Mouse (Mus musculus) C2C12 (cell line): ENCODE data around the gene Il1rl1. TPM values are rescaled to one million over a fixed set of nuclear protein-coding genes. Genes with fewer than 3 reads are reported as not detected.
A peak's percentile ranks its signal among the peaks of the same experiment; 100 is the strongest.

Source experiments
- H3K27me3 ChIP-seq: one replicate; pipeline ENCODE4 v1.6.1; 2011; ENCODE audit not compliant: control insufficient read depth, insufficient read depth, insufficient read length
- H3K36me3 ChIP-seq: one replicate; pipeline ENCODE4 v1.6.1; 2011; ENCODE audit not compliant: control insufficient read depth, insufficient read depth
- H3K4me3 ChIP-seq: one replicate; pipeline ENCODE4 v1.5.1; 2011; ENCODE audit warnings: mild to moderate bottlenecking, control low read depth; ENCODE audit not compliant: poor library complexity, insufficient read depth, severe bottlenecking
- H3K79me2 ChIP-seq: one replicate; pipeline ENCODE4 v1.6.1; 2011; ENCODE audit not compliant: control insufficient read depth, insufficient read depth
- H3K79me3 ChIP-seq: one replicate; pipeline ENCODE4 v1.6.1; 2011; ENCODE audit warnings: low read depth, control low read depth
- H3ac ChIP-seq: one replicate; pipeline ENCODE3; 2011; ENCODE audit warnings: low read depth; ENCODE audit not compliant: control insufficient read depth, insufficient read length
- CEBPB ChIP-seq: IDR thresholded peaks from one replicate; pipeline ENCODE4 v1.6.1; 2011; ENCODE audit warnings: low read depth, mild to moderate bottlenecking, control low read depth, moderate library complexity
- CTCF ChIP-seq: IDR thresholded peaks from one replicate; pipeline ENCODE4 v1.5.1; 2011; ENCODE audit not compliant: control insufficient read depth, insufficient read depth, insufficient read length
- FOSL1 ChIP-seq: IDR thresholded peaks from one replicate; pipeline ENCODE4 v1.8.0; 2011; ENCODE audit warnings: mild to moderate bottlenecking, low read length; ENCODE audit not compliant: poor library complexity, insufficient read depth, severe bottlenecking
- MAX ChIP-seq: IDR thresholded peaks from one replicate; pipeline ENCODE4 v1.6.1; 2011; ENCODE audit warnings: mild to moderate bottlenecking, control low read depth
- MYOD1 ChIP-seq: IDR thresholded peaks from one replicate; pipeline ENCODE4 v1.6.1; 2011; ENCODE audit warnings: low read depth; ENCODE audit not compliant: control insufficient read depth, insufficient read length
- MYOG ChIP-seq: IDR thresholded peaks from one replicate; pipeline ENCODE4 v1.6.1; 2011; ENCODE audit not compliant: control insufficient read depth, insufficient read length; ENCODE audit errors: extremely low read depth
- USF1 ChIP-seq: IDR thresholded peaks from one replicate; pipeline ENCODE4 v1.6.1; 2011; ENCODE audit warnings: low read depth, mild to moderate bottlenecking, control low read depth, moderate library complexity
- polyA plus RNA-seq: library from polyadenylated mRNA; unstranded; fragments of >200 nt; fragmentation: generic; extraction: Trizol; gene quantifications from one replicate; pipeline ENCODE4 v1.2.1, GENCODE M21; 2012; ENCODE audit warnings: missing spikeins

Gene Il1rl1
- polyA plus RNA-seq, 1 experiment, result 0.13 TPM

GRCm38 (mm10) chr1:40444800-40445199 is 15.4 kb downstream of the Il1rl1 start:
- no peak overlapping the region for H3K4me3 ChIP-seq
- H3ac ChIP-seq, result peak overlapping the region; percentile 41
- H3K79me2 ChIP-seq, result no peaks in the 10 kb centered on the region
- TF ChIP-seq MAX, result peak; percentile 87
- no peak for TF ChIP-seq MYOD1
- H3K79me3 ChIP-seq, result no peaks in the 10 kb centered on the region
- no peaks in the 10 kb centered on the region for H3K36me3 ChIP-seq
- H3K27me3 ChIP-seq, result no peaks in the 10 kb centered on the region

GRCm38 (mm10) chr1:40465477-40466430 is 36.4 kb downstream of the Il1rl1 start, which contains the start of gene Il18r1:
TSS of gene Il18r1 (plus strand) at chr1:40465552.
- Histone ChIP-seq H3K79me3 (no peaks in the 10 kb centered on the region), H3K27me3 (no peaks in the 10 kb centered on the region), H3K79me2 (no peaks in the 10 kb centered on the region), H3ac (no peak within 1 kb of the TSS), H3K4me3 (no peak within 1 kb of the TSS), H3K36me3 (no peaks in the 10 kb centered on the region)
- TF ChIP-seq MYOD1 (no peak), CTCF (no peak), CEBPB (no peak)

GRCm38 (mm10) chr1:40467306-40467705 is 37.9 kb downstream of the Il1rl1 start:
- H3ac ChIP-seq, result no peak overlapping the region
- TF ChIP-seq MYOD1, result no peak
- TF ChIP-seq FOSL1, result no peak
- TF ChIP-seq MYOG, result no peak

GRCm38 (mm10) chr1:40468805-40469204 is 39.4 kb downstream of the Il1rl1 start:
- H3K36me3 ChIP-seq, result no peaks in the 10 kb centered on the region
- no peaks in the 10 kb centered on the region for H3K79me2 ChIP-seq
- no peak overlapping the region for H3K4me3 ChIP-seq
- H3K27me3 ChIP-seq, result no peaks in the 10 kb centered on the region
- no peak for TF ChIP-seq CEBPB
- TF ChIP-seq MAX, result no peak
- TF ChIP-seq FOSL1, result no peak
- TF ChIP-seq MYOG, result no peak
- no peak for TF ChIP-seq CTCF
- no peak for TF ChIP-seq USF1
- no peak for TF ChIP-seq MYOD1
- no peak overlapping the region for H3ac ChIP-seq
- no peaks in the 10 kb centered on the region for H3K79me3 ChIP-seq

More at GRCm38 (mm10) chr1:40467306-40467705, 37.9 kb downstream of the Il1rl1 start:
- no peaks in the 10 kb centered on the region for H3K79me3 ChIP-seq
- H3K4me3 ChIP-seq, result no peak overlapping the region
- H3K79me2 ChIP-seq, result no peaks in the 10 kb centered on the region
- no peaks in the 10 kb centered on the region for H3K27me3 ChIP-seq
- no peaks in the 10 kb centered on the region for H3K36me3 ChIP-seq

GRCm38 (mm10) chr1:40469900-40470299 is 40.5 kb downstream of the Il1rl1 start:
- no peak overlapping the region for H3ac ChIP-seq
- H3K4me3 ChIP-seq, result no peak overlapping the region
- no peaks in the 10 kb centered on the region for H3K79me2 ChIP-seq
- no peaks in the 10 kb centered on the region for H3K36me3 ChIP-seq
- no peak for TF ChIP-seq MYOD1
- H3K79me3 ChIP-seq, result no peaks in the 10 kb centered on the region
- H3K27me3 ChIP-seq, result no peaks in the 10 kb centered on the region

GRCm38 (mm10) chr1:40472401-40472800 is 43.0 kb downstream of the Il1rl1 start:
- no peak overlapping the region for H3ac ChIP-seq
- H3K36me3 ChIP-seq, result no peaks in the 10 kb centered on the region
- H3K27me3 ChIP-seq, result no peaks in the 10 kb centered on the region
- no peaks in the 10 kb centered on the region for H3K79me3 ChIP-seq
- H3K79me2 ChIP-seq, result no peaks in the 10 kb centered on the region
- TF ChIP-seq CEBPB (no peak), MAX (no peak), MYOD1 (no peak), CTCF (no peak), MYOG (no peak), FOSL1 (no peak), USF1 (no peak)
- no peak overlapping the region for H3K4me3 ChIP-seq
